Mouse (Mus musculus) myocyte (in vitro differentiated cells): ENCODE measurements at regions not wholly inside any gene's neighbourhood (a gene's known extent, or its start where the extent isn't known, plus 50 kb on each side); places are given as distances from the start of the nearest gene placed in this dataset.

Experiments
- H3K27me3 ChIP-seq: one replicate; pipeline ENCODE4 v1.6.1; 2011; ENCODE audit not compliant: control insufficient read depth, insufficient read depth, insufficient read length
- H3K36me3 ChIP-seq: one replicate; pipeline ENCODE4 v1.6.1; 2011; ENCODE audit not compliant: control insufficient read depth, insufficient read depth
- H3K4me2 ChIP-seq: one replicate; pipeline ENCODE4 v1.6.1; 2011; ENCODE audit warnings: low read depth, control low read depth
- H3K4me3 ChIP-seq: one replicate; pipeline ENCODE4 v1.5.1; 2011; ENCODE audit warnings: mild to moderate bottlenecking, control low read depth, moderate library complexity
- H3K79me2 ChIP-seq: one replicate; pipeline ENCODE4 v1.6.1; 2011; ENCODE audit not compliant: control insufficient read depth, insufficient read depth
- H3ac ChIP-seq: one replicate; pipeline ENCODE4 v1.6.1; 2011; ENCODE audit not compliant: control insufficient read depth, insufficient read length
- CEBPB ChIP-seq: IDR thresholded peaks from 2 replicates; pipeline ENCODE4 v1.6.1; 2011; ENCODE audit warnings: mild to moderate bottlenecking, moderate library complexity; ENCODE audit not compliant: poor library complexity, insufficient read depth, severe bottlenecking
- E2F4 ChIP-seq: IDR thresholded peaks from one replicate; pipeline ENCODE4 v1.6.1; 2011; ENCODE audit warnings: mild to moderate bottlenecking, control low read depth, moderate library complexity; ENCODE audit not compliant: insufficient read depth
- MAX ChIP-seq: IDR thresholded peaks from one replicate; pipeline ENCODE4 v1.6.1; 2011; ENCODE audit warnings: low read depth, mild to moderate bottlenecking, control low read depth
- MYOD1 ChIP-seq, 3 experiments: IDR thresholded peaks; one replicate each; pipeline ENCODE4 v1.6.1; 2011; ENCODE audit warnings: control low read depth in 2 of 3, low read depth in 2 of 3, mild to moderate bottlenecking in 2 of 3, moderate library complexity in 1 of 3; ENCODE audit not compliant: insufficient read length in 2 of 3, control insufficient read depth in 1 of 3
- MYOG ChIP-seq, 3 experiments: IDR thresholded peaks; one replicate each; pipeline ENCODE4 v1.6.1; 2011; ENCODE audit warnings: control low read depth in 2 of 3, low read depth in 2 of 3, mild to moderate bottlenecking in 2 of 3; ENCODE audit not compliant: insufficient read length in 2 of 3, control insufficient read depth in 1 of 3, insufficient read depth in 1 of 3
- POLR2A ChIP-seq: IDR thresholded peaks from one replicate; pipeline ENCODE4 v1.6.1; 2011; ENCODE audit warnings: low read depth, mild to moderate bottlenecking, control low read depth, moderate library complexity; ENCODE audit not compliant: insufficient read length
- POLR2AphosphoS2 ChIP-seq: IDR thresholded peaks from one replicate; pipeline ENCODE4 v1.6.1; 2011; ENCODE audit warnings: low read depth, control low read depth; ENCODE audit not compliant: insufficient read length
- REST ChIP-seq: IDR thresholded peaks from one replicate; pipeline ENCODE4 v1.6.1; 2011; ENCODE audit warnings: mild to moderate bottlenecking, control low read depth, moderate library complexity; ENCODE audit not compliant: insufficient read depth, insufficient read length
- SRF ChIP-seq: IDR thresholded peaks from one replicate; pipeline ENCODE4 v1.6.1; 2011; ENCODE audit warnings: low read depth; ENCODE audit not compliant: control insufficient read depth, insufficient read length
- TCF12 ChIP-seq: IDR thresholded peaks from one replicate; pipeline ENCODE4 v1.6.1; 2011; ENCODE audit warnings: mild to moderate bottlenecking, control low read depth; ENCODE audit not compliant: poor library complexity, insufficient read depth, severe bottlenecking
- TCF3 ChIP-seq: IDR thresholded peaks from one replicate; pipeline ENCODE4 v1.6.1; 2011; ENCODE audit warnings: low read depth, control low read depth; ENCODE audit not compliant: insufficient read length
- USF1 ChIP-seq: IDR thresholded peaks from one replicate; pipeline ENCODE4 v1.6.1; 2011; ENCODE audit warnings: low read depth, mild to moderate bottlenecking, control low read depth, moderate library complexity

DNA sequence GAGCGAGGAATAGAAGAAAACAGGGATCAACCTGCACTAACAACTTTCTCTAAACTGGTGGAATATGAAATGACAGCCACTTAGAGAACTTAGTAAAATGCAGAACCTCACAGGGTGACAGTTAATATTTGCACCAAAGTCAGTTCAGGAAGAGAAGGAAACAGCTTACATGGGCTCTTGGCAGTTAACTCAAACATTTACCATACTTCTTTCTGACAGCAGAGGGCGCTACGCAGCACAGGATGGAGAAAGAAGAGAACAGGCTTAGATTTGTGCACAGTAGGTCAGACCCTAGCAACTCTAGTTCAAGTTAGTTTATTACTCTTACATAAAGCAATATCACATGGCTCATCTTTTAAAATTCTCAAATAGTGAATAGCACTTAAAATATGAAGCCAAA is 261.3 kb downstream of the Gm45692 start:
- H3ac ChIP-seq, result no peak overlapping the region
- no peaks in the 10 kb centered on the region for H3K79me2 ChIP-seq
- H3K36me3 ChIP-seq, result no peaks in the 10 kb centered on the region

DNA sequence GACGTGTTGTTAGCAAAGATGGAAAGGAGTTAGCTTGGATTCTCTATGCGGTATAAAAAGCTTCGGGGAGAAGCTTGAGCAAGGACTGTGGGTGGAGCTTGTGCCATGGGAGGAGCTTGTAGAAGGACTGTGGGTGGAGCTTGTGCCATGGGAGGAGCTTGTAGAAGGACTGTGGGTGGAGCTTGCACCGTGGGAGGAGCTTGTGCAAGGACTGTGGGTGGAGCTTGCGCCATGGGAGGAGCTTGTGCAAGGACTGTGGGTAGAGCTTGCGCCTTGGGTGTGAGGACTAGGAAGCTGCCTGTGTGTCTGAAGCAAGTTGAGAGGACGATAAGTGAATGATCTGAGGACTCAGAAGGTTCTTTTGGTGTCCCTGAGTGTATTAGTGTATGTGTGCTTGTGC is 263.1 kb downstream of the Gm45692 start:
- no peak overlapping the region for H3K4me2 ChIP-seq
- no peaks in the 10 kb centered on the region for H3K79me2 ChIP-seq
- H3K4me3 ChIP-seq, result no peak overlapping the region
- no peaks in the 10 kb centered on the region for H3K36me3 ChIP-seq
- no peak overlapping the region for H3ac ChIP-seq
- TF ChIP-seq TCF12, result no peak
- TF ChIP-seq REST, result no peak
- no peak for TF ChIP-seq MYOD1 (IDR thresholded peaks at IDR 0.05; ENCODE audit: control insufficient read depth in 1 of 3, insufficient read length in 2 of 3, low read depth in 2 of 3)
- TF ChIP-seq E2F4, result no peak
- TF ChIP-seq USF1, result no peak
- no peak for TF ChIP-seq SRF
- no peak for TF ChIP-seq MYOG (IDR thresholded peaks at IDR 0.05; ENCODE audit: control insufficient read depth in 1 of 3, insufficient read depth in 1 of 3, insufficient read length in 2 of 3, low read depth in 2 of 3)
- TF ChIP-seq MAX, result no peak
- TF ChIP-seq POLR2AphosphoS2, result no peak
- TF ChIP-seq TCF3, result no peak
- TF ChIP-seq POLR2A, result no peak
- no peak for TF ChIP-seq CEBPB
- H3K27me3 ChIP-seq, result no peaks in the 10 kb centered on the region

More for the DNA sequence above, 261.3 kb downstream of the Gm45692 start:
- no peak overlapping the region for H3K4me2 ChIP-seq
- H3K4me3 ChIP-seq, result no peak overlapping the region
- H3K27me3 ChIP-seq, result no peaks in the 10 kb centered on the region
- no peak for TF ChIP-seq POLR2A
- no peak for TF ChIP-seq MAX
- TF ChIP-seq MYOD1 (IDR thresholded peaks at IDR 0.05; ENCODE audit: control insufficient read depth in 1 of 3, insufficient read length in 2 of 3, low read depth in 2 of 3), result no peak
- no peak for TF ChIP-seq REST
- no peak for TF ChIP-seq USF1
- TF ChIP-seq SRF, result no peak
- no peak for TF ChIP-seq E2F4
- no peak for TF ChIP-seq TCF3
- no peak for TF ChIP-seq TCF12
- no peak for TF ChIP-seq CEBPB
- no peak for TF ChIP-seq POLR2AphosphoS2
- no peak for TF ChIP-seq MYOG (IDR thresholded peaks at IDR 0.05; ENCODE audit: control insufficient read depth in 1 of 3, insufficient read depth in 1 of 3, insufficient read length in 2 of 3, low read depth in 2 of 3)

GRCm38 (mm10) chr8:26383886-26384285 is 264.6 kb downstream of the Gm45692 start:
- Histone ChIP-seq H3K4me3 (no peak overlapping the region), H3K4me2 (no peak overlapping the region), H3K27me3 (no peaks in the 10 kb centered on the region), H3ac (no peak overlapping the region), H3K79me2 (no peaks in the 10 kb centered on the region), H3K36me3 (no peaks in the 10 kb centered on the region)
- TF ChIP-seq SRF (no peak), TCF3 (no peak), TCF12 (no peak), MYOD1 (IDR thresholded peaks at IDR 0.05; ENCODE audit: control insufficient read depth in 1 of 3, insufficient read length in 2 of 3, low read depth in 2 of 3) (no peak), REST (no peak), E2F4 (no peak), MAX (no peak), CEBPB (no peak), MYOG (IDR thresholded peaks at IDR 0.05; ENCODE audit: control insufficient read depth in 1 of 3, insufficient read depth in 1 of 3, insufficient read length in 2 of 3, low read depth in 2 of 3) (no peak), USF1 (no peak), POLR2AphosphoS2 (no peak)

DNA sequence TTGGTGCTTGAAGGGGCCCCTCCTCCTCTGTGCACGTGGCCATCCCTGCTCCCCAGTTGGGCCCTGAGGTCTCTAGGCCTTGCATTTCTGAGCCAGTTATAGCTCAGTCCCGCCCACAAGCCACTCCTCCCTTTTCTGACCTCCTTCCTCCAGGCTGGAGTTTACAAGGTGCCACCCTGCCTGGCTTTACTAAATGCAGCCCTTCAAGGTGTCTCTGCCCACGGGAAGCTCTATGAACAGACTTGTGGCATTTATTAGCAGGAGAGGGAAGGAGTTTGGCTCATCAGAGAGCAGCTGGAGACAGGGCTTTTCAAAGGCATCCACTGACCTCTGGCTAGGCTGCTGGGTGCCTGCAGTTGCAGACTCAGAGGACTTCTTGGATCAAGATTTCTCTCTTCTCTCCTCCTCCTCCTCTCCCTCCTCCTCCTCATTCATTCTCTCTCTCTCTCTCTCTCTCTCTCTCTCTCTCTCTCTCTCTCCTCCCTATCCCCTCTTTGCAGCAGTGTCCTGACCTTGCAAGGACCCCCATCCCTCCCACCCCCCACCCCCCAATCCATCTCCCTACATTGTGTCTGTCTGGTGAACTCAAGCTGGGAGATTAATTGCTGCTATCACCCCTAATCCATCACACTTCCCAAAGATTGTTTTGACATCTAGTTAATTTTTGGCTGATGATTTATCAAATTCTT is 265.1 kb downstream of the Gm45692 start:
- Histone ChIP-seq H3K36me3 (no peaks in the 10 kb centered on the region), H3ac (no peak overlapping the region), H3K27me3 (no peaks in the 10 kb centered on the region), H3K4me3 (no peak overlapping the region), H3K4me2 (no peak overlapping the region), H3K79me2 (no peaks in the 10 kb centered on the region)
- TF ChIP-seq REST (no peak), CEBPB (no peak)

- no peak overlapping the region for H3ac ChIP-seq
- no peaks in the 10 kb centered on the region for H3K27me3 ChIP-seq
- H3K36me3 ChIP-seq, result no peaks in the 10 kb centered on the region
- no peak overlapping the region for H3K4me2 ChIP-seq
- no peaks in the 10 kb centered on the region for H3K79me2 ChIP-seq
- no peak overlapping the region for H3K4me3 ChIP-seq
- TF ChIP-seq USF1, result no peak
- no peak for TF ChIP-seq TCF3
- TF ChIP-seq CEBPB, result no peak
- TF ChIP-seq E2F4, result no peak
- TF ChIP-seq MYOD1 (IDR thresholded peaks at IDR 0.05; ENCODE audit: control insufficient read depth in 1 of 3, insufficient read length in 2 of 3, low read depth in 2 of 3), result no peak
- TF ChIP-seq TCF12, result no peak
- TF ChIP-seq POLR2A, result no peak
- TF ChIP-seq REST, result no peak
- TF ChIP-seq SRF, result no peak
- no peak for TF ChIP-seq MAX
- no peak for TF ChIP-seq MYOG (IDR thresholded peaks at IDR 0.05; ENCODE audit: control insufficient read depth in 1 of 3, insufficient read depth in 1 of 3, insufficient read length in 2 of 3, low read depth in 2 of 3)
- TF ChIP-seq POLR2AphosphoS2, result no peak
Observed at GRCm38 (mm10) chr8:26384994-26385345, 265.6 kb downstream of the Gm45692 start.
